Comparison of ENCODE assay signal across 8 mouse cellular contexts in genomic region chr1:168431711-168432231, GRCm38 (mm10). TPM values are rescaled to one million over a fixed set of nuclear protein-coding genes. Genes with fewer than 3 reads are reported as not detected.
DNase-seq lines count a peak whose midpoint lies in the region; ATAC-seq and TF ChIP-seq lines count a peak whose summit lies in the region.

No protein-coding gene starts in this region.

- no peaks in the 10 kb centered on the region for H3K79me2 ChIP-seq in macrophage (ENCODE audit: inconsistent target)

- intact Hi-C loops in left cerebral cortex, adult 2 months (cut with DNase I), result loop anchor here (2.0 to 5.0 kb wide), 5 partner anchors 217 to 1026 kb away; no protein-coding TSS in a partner anchor

- H3K27me3 ChIP-seq in embryonic facial prominence, embryonic 15.5 days, result no peaks in the 10 kb centered on the region
- no peaks in the 10 kb centered on the region for H3K27me3 ChIP-seq in hindbrain, embryonic 13.5 days
- H3K27me3 ChIP-seq in small intestine, adult 2 months (ENCODE audit: control insufficient read depth, insufficient read depth, low read length), result no peaks in the 10 kb centered on the region

- peak; percentile 91 for ATAC-seq in embryonic facial prominence, embryonic 15.5 days (ENCODE audit: insufficient number of reproducible peaks, low FRiP score, low TSS enrichment, low read depth)
- ATAC-seq in hindbrain, embryonic 13.5 days (ENCODE audit: low FRiP score), result peak; percentile 95

- no peaks in the 10 kb centered on the region for H3K9me3 ChIP-seq in embryonic facial prominence, embryonic 15.5 days (replicated peaks)
- H3K9me3 ChIP-seq in hindbrain, embryonic 13.5 days, result no peaks in the 10 kb centered on the region

- H3K4me1 ChIP-seq in embryonic facial prominence, embryonic 15.5 days, result peaks cover 19% of the 10 kb centered on the region
- peaks cover 18% of the 10 kb centered on the region for H3K4me1 ChIP-seq in hindbrain, embryonic 13.5 days (replicated peaks)
- peaks cover 3% of the 10 kb centered on the region; the same call in 1 of the 2 replicates for H3K4me1 ChIP-seq in small intestine, adult 2 months (ENCODE audit: control insufficient read depth, insufficient read depth, insufficient read length, low read length)

- peak; percentile 87 for TF ChIP-seq POLR2A in small intestine, adult 2 months (IDR thresholded peaks at IDR 0.05; ENCODE audit: low read depth, low read length)

- no peaks in the 10 kb centered on the region for H3K36me3 ChIP-seq in embryonic facial prominence, embryonic 15.5 days
- H3K36me3 ChIP-seq in hindbrain, embryonic 13.5 days, result no peaks in the 10 kb centered on the region
- H3K36me3 ChIP-seq in macrophage (ENCODE audit: inconsistent target), result no peaks in the 10 kb centered on the region
- no peaks in the 10 kb centered on the region for H3K36me3 ChIP-seq in small intestine, adult 2 months (ENCODE audit: control insufficient read depth, insufficient read depth, low read length)

- H3K4me3 ChIP-seq in left cerebral cortex, adult 2 months, result peak overlapping the region; percentile 90
- H3K4me3 ChIP-seq in embryonic facial prominence, embryonic 15.5 days (replicated peaks), result peak overlapping the region; percentile 83
- H3K4me3 ChIP-seq in hindbrain, embryonic 13.5 days, result peak overlapping the region; percentile 86
- peak overlapping the region; percentile 63 for H3K4me3 ChIP-seq in macrophage (ENCODE audit: inconsistent target)
- H3K4me3 ChIP-seq in small intestine, adult 2 months (ENCODE audit: low read depth, low read length), result peak overlapping the region; percentile 74

- no peak for TF ChIP-seq CTCF in left cerebral cortex, adult 2 months (IDR thresholded peaks at IDR 0.05)
- no peak for TF ChIP-seq CTCF in small intestine, adult 2 months (IDR thresholded peaks at IDR 0.05; ENCODE audit: extremely low read depth, insufficient read length, insufficient replicate concordance, low read depth, low read length)

- peak overlapping the region; percentile 56 for H3K4me2 ChIP-seq in embryonic facial prominence, embryonic 15.5 days (replicated peaks)
- H3K4me2 ChIP-seq in hindbrain, embryonic 13.5 days, result peak overlapping the region; percentile 69

- under 1% methylated on average over 13 of the region's 14 CpGs for WGBS in embryonic facial prominence, embryonic 15.5 days
- WGBS in hindbrain, embryonic 13.5 days, result 0% methylated on average over 12 of the region's 14 CpGs
- 0% methylated on average over 9 of the region's 14 CpGs for WGBS in macrophage (ENCODE audit: missing documents)
- under 1% methylated on average over 14 of the region's 14 CpGs for WGBS in small intestine, adult 2 months

- peak in 1 of 2 experiments; percentile 73 for DNase-seq in left cerebral cortex, adult 2 months (ENCODE audit: extremely low spot score in 1 of 2, low spot score in 2 of 2)
- no peak for DNase-seq in left cerebral cortex, adult 9 months (ENCODE audit: low spot score in 2 of 2)
- peak; percentile 91 for DNase-seq in adrenal gland, postnatal 10 days
- DNase-seq in gastrocnemius, adult 18-20 months (ENCODE audit: low spot score), result no peak

- H3K27ac ChIP-seq in left cerebral cortex, adult 2 months, result peak overlapping the region; percentile 96
- peak overlapping the region; percentile 99 for H3K27ac ChIP-seq in embryonic facial prominence, embryonic 15.5 days (replicated peaks)
- H3K27ac ChIP-seq in hindbrain, embryonic 13.5 days, result peak overlapping the region; percentile 99
- H3K27ac ChIP-seq in macrophage, result no peak overlapping the region
- H3K27ac ChIP-seq in small intestine, adult 2 months (ENCODE audit: insufficient read depth, low read depth, low read length), result peak overlapping the region; percentile 65

- peak overlapping the region; percentile 90 for H3K9ac ChIP-seq in embryonic facial prominence, embryonic 15.5 days
- H3K9ac ChIP-seq in hindbrain, embryonic 13.5 days, result peak overlapping the region; percentile 98

RNA-seq across cellular contexts. Expression of gene Pbx1, which starts 0.3 kb away (rescaled TPM):
- total RNA-seq in left cerebral cortex, adult 2 months (2021), result 100 to 1,000 TPM; 140 to 143 TPM
- 100 to 1,000 TPM; 117 to 131 TPM for total RNA-seq in adrenal gland, postnatal 10 days (2021)
- 29.5 and 33.3 TPM in 2 replicates for polyA plus RNA-seq in embryonic facial prominence, embryonic 15.5 days (2015; fragmentation: Nextera tagmentation; extraction: Ambion mirVana)
- 53.6 and 54.9 TPM in 2 replicates for polyA plus RNA-seq in hindbrain, embryonic 13.5 days (2015; fragmentation: Nextera tagmentation; extraction: Ambion mirVana)
- 10 to 100 TPM in 2 of 26 experiments, 1 to 10 TPM in 24; 1.5 to 13.0 (median 5.4) TPM for total RNA-seq in macrophage (2018; cell fraction: chromatin; rRNA removed)
- 1 to 10 TPM in 17 of 26 experiments, under 1 TPM in 9; 0.62 to 2.3 (median 1.2) TPM for total RNA-seq in macrophage (2018; cell fraction: cytosol; rRNA removed)
- 1 to 10 TPM in 25 of 26 experiments, under 1 TPM in 1; 0.95 to 6.5 (median 2.7) TPM for total RNA-seq in macrophage (2018; cell fraction: nucleus; rRNA removed)
- 0.83 to 1.5 TPM (median 1.1 TPM) in 3 replicates for polyA plus RNA-seq in macrophage (2018)
- 5.7 and 11.0 TPM in 2 replicates for polyA plus RNA-seq in small intestine, adult 2 months (2012; rRNA removed)
- total RNA-seq in gastrocnemius, adult 18-20 months (2021), result 10 to 100 TPM; 25.2 to 28.0 TPM
